In the genomic region with DNA sequence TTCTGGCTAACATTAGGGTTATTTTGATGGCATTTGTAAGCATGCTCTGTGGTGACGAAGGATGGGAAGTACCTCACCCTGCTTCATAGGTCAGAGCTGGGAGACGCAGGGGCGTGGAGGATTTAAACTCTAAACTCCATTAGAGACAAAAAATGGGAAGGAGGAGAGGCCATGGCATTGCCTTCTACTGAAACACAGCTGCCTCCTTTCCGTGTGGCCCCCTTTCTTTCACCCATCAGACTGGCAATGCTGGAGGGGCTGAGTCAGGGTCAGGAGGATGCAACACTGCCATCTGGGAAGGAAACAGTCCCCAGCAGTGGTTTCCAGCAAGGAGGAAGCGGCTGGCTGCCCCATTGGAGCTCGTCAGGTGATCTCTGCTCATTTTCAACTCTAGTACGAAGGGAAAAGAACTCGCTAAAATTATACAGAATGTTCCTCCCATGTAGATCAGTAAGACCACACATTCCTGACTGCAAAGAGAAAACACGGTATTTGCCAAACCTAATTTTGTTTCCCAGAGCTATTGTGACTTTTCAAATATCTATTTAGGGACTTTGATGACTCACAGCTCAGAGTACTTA, we compare ENCODE assay signal across 13 mouse cellular contexts. TPM values are rescaled to one million over a fixed set of nuclear protein-coding genes. Genes with fewer than 3 reads are reported as not detected.
DNase-seq lines count a peak whose midpoint lies in the region; ATAC-seq and TF ChIP-seq lines count a peak whose summit lies in the region.
"Had no signal": no experiment of that assay in that cellular context is flagged by ENCODE, and none has a peak within 500 bp of the region (broad histone marks: within the 10 kb centered on the region; RNA-seq: fewer than 3 reads in every experiment).

No protein-coding gene starts in this region.

- peak; percentile 24 for DNase-seq in cerebellum, adult 11 months
- no peak for DNase-seq in cerebellum, adult 11-12 months
- DNase-seq in Muller cell, postnatal 12 days (ENCODE audit: inconsistent ontology term), result peak; percentile 65
- peak; percentile 47 for DNase-seq in heart, postnatal 0 days (ENCODE audit: low spot score)
- no peak for DNase-seq in lung, postnatal 36 days
- DNase-seq in retina, embryonic 14.5 days (ENCODE audit: low spot score), result no peak
- DNase-seq: adrenal gland, postnatal 25 days; kidney, postnatal 36 days; lung, postnatal 4 days had no signal

- ATAC-seq in hindbrain, embryonic 13.5 days (ENCODE audit: low FRiP score), result no peak
- no peak for ATAC-seq in hindbrain, embryonic 16.5 days
- no peak for ATAC-seq in heart, postnatal 0 days (ENCODE audit: insufficient read depth, low read depth)

- no peak for TF ChIP-seq EP300 in heart, postnatal 0 days (IDR thresholded peaks at IDR 0.05; ENCODE audit: low read depth)

- H3K4me1 ChIP-seq in hindbrain, embryonic 13.5 days (replicated peaks), result peaks cover 36% of the 10 kb centered on the region
- H3K4me1 ChIP-seq in hindbrain, embryonic 16.5 days (ENCODE audit: control insufficient read depth, insufficient read depth, low read depth, low read length), result peaks cover 14% of the 10 kb centered on the region
- H3K4me1 ChIP-seq in heart, postnatal 0 days (ENCODE audit: control insufficient read depth, insufficient read depth), result peaks cover 35% of the 10 kb centered on the region

- no peak overlapping the region for H3K4me3 ChIP-seq in hindbrain, embryonic 13.5 days
- H3K4me3 ChIP-seq in hindbrain, embryonic 16.5 days (ENCODE audit: low read length), result no peak overlapping the region
- H3K4me3 ChIP-seq in heart, postnatal 0 days (ENCODE audit: low read depth, low read length), result no peak overlapping the region
- H3K4me3 ChIP-seq: hindbrain, embryonic 10.5 days; neural tube, embryonic 13.5 days had no signal

- TF ChIP-seq CTCF in heart, postnatal 0 days (IDR thresholded peaks at IDR 0.05; ENCODE audit: low read depth), result no peak

- peak overlapping the region; percentile 52 for H3K27ac ChIP-seq in hindbrain, embryonic 13.5 days
- no peak overlapping the region for H3K27ac ChIP-seq in hindbrain, embryonic 16.5 days (ENCODE audit: low read depth, low read length)
- H3K27ac ChIP-seq in heart, postnatal 0 days (ENCODE audit: low read depth), result peak overlapping the region; percentile 84
- H3K27ac ChIP-seq: neural tube, embryonic 13.5 days had no signal

- H3K36me3 ChIP-seq in hindbrain, embryonic 13.5 days, result 0 out of 2 replicates have a peak, but pooled peaks cover 7% of the 10 kb centered on the region
- no peaks in the 10 kb centered on the region for H3K36me3 ChIP-seq in hindbrain, embryonic 16.5 days (ENCODE audit: control insufficient read depth, insufficient read depth, low read length)
- H3K36me3 ChIP-seq in heart, postnatal 0 days (replicated peaks; ENCODE audit: control insufficient read depth, insufficient read depth, low read length), result no peaks in the 10 kb centered on the region

- WGBS in hindbrain, embryonic 13.5 days, result 71% methylated on average over 9 of the region's 9 CpGs
- WGBS in hindbrain, embryonic 16.5 days, result 63% methylated on average over 9 of the region's 9 CpGs
- 38% methylated on average over 9 of the region's 9 CpGs for WGBS in heart, postnatal 0 days

- no peak overlapping the region; the same call in 1 of the 2 replicates for H3K9ac ChIP-seq in hindbrain, embryonic 13.5 days
- H3K9ac ChIP-seq in hindbrain, embryonic 16.5 days (ENCODE audit: low read depth, low read length), result no peak overlapping the region
- H3K9ac ChIP-seq in heart, postnatal 0 days (replicated peaks; ENCODE audit: low read depth, low read length), result no peak overlapping the region
- H3K9ac ChIP-seq: neural tube, embryonic 13.5 days had no signal

- H3K27me3 ChIP-seq in hindbrain, embryonic 13.5 days, result no peaks in the 10 kb centered on the region
- no peaks in the 10 kb centered on the region for H3K27me3 ChIP-seq in hindbrain, embryonic 16.5 days (replicated peaks; ENCODE audit: control insufficient read depth, insufficient read depth, low read length)
- no peaks in the 10 kb centered on the region for H3K27me3 ChIP-seq in heart, postnatal 0 days (ENCODE audit: control insufficient read depth, insufficient read depth, low read length)
- H3K27me3 ChIP-seq: neural tube, embryonic 13.5 days had no signal

- no peak overlapping the region for H3K4me2 ChIP-seq in hindbrain, embryonic 13.5 days
- H3K4me2 ChIP-seq in hindbrain, embryonic 16.5 days (ENCODE audit: low read length), result no peak overlapping the region
- no peak overlapping the region for H3K4me2 ChIP-seq in heart, postnatal 0 days (ENCODE audit: low read depth, low read length)
- H3K4me2 ChIP-seq: neural tube, embryonic 13.5 days had no signal

- no peaks in the 10 kb centered on the region for H3K9me3 ChIP-seq in hindbrain, embryonic 13.5 days
- no peaks in the 10 kb centered on the region for H3K9me3 ChIP-seq in hindbrain, embryonic 16.5 days (ENCODE audit: control insufficient read depth, low read length)
- no peaks in the 10 kb centered on the region for H3K9me3 ChIP-seq in heart, postnatal 0 days (replicated peaks; ENCODE audit: control insufficient read depth, low read length)
- H3K9me3 ChIP-seq: hindbrain, embryonic 10.5 days; neural tube, embryonic 13.5 days had no signal

RNA-seq across cellular contexts. Expression of a gene that starts 5.2 kb away (rescaled TPM):
- 59.5 and 65.4 TPM in 2 replicates for polyA plus RNA-seq in hindbrain, embryonic 13.5 days (2015; fragmentation: Nextera tagmentation; extraction: Ambion mirVana)
- 27.7 and 41.3 TPM in 2 replicates for polyA plus RNA-seq in hindbrain, embryonic 16.5 days (2015; fragmentation: Nextera tagmentation; extraction: Ambion mirVana)
- 116 and 138 TPM in 2 replicates for total RNA-seq in heart, postnatal 0 days (2014; rRNA removed; ENCODE audit: low replicate concordance)
- 74.9 and 94.8 TPM in 2 replicates for polyA plus RNA-seq in heart, postnatal 0 days (2015; fragmentation: Nextera tagmentation; extraction: Ambion mirVana)

RNA-seq across cellular contexts. Expression of a gene that starts 57.3 kb away (rescaled TPM):
- 62.9 and 64.0 TPM in 2 replicates for polyA plus RNA-seq in hindbrain, embryonic 13.5 days (2015; fragmentation: Nextera tagmentation; extraction: Ambion mirVana)
- polyA plus RNA-seq in hindbrain, embryonic 16.5 days (2015; fragmentation: Nextera tagmentation; extraction: Ambion mirVana), result 58.7 and 60.8 TPM in 2 replicates
- 10.5 and 17.3 TPM in 2 replicates for total RNA-seq in heart, postnatal 0 days (2014; rRNA removed; ENCODE audit: low replicate concordance)
- 42.9 and 49.4 TPM in 2 replicates for polyA plus RNA-seq in heart, postnatal 0 days (2015; fragmentation: Nextera tagmentation; extraction: Ambion mirVana)

Comparison
In these comparisons a context has a peak if more than half of its experiments do, and no peak if none do; other contexts are left out.
1. DNase-seq: peak in cerebellum, adult 11 months (single experiment), Muller cell, postnatal 12 days (single experiment) and heart, postnatal 0 days (single experiment); none in cerebellum, adult 11-12 months (single experiment), lung, postnatal 36 days (single experiment) and retina, embryonic 14.5 days (single experiment).